Mouse (Mus musculus) stomach, postnatal 0 days (tissue): ENCODE results near the gene Ube2d1. TPM values are rescaled to one million over a fixed set of nuclear protein-coding genes. Genes with fewer than 3 reads are reported as not detected.

ENCODE experiments used
- ATAC-seq: fragments of 200-750 bp; cut with Nextera tagmentation; 2 replicates; pipeline ENCODE4 v1.8.0; 2017; ENCODE audit not compliant: low FRiP score, low TSS enrichment
- DNase-seq: peaks from one replicate; pipeline ENCODE4 v3.0.0-alpha.2; 2016; ENCODE audit warnings: low spot score
- H3K27ac ChIP-seq: fragments of 300-500 bp; sonication (generic); replicated peaks from 2 replicates; pipeline ENCODE4 v1.5.1; 2014; ENCODE audit warnings: mild to moderate bottlenecking, control low read depth
- H3K27me3 ChIP-seq: fragments of 300-500 bp; sonication (generic); 2 replicates; pipeline ENCODE4 v1.6.1; 2014; ENCODE audit warnings: low read length; ENCODE audit not compliant: control insufficient read depth, insufficient read depth
- H3K36me3 ChIP-seq: fragments of 300-500 bp; sonication (generic); 2 replicates; pipeline ENCODE4 v1.6.1; 2014; ENCODE audit warnings: low read length, mixed read lengths; ENCODE audit not compliant: control insufficient read depth, insufficient read depth
- H3K4me1 ChIP-seq: fragments of 300-500 bp; sonication (generic); replicated peaks from 2 replicates; pipeline ENCODE4 v1.6.1; 2014; ENCODE audit warnings: antibody characterized with exemption; ENCODE audit not compliant: control insufficient read depth, insufficient read depth
- H3K4me2 ChIP-seq: fragments of 300-500 bp; sonication (generic); replicated peaks from 2 replicates; pipeline ENCODE4 v1.6.1; 2014; ENCODE audit warnings: low read depth, mild to moderate bottlenecking, control low read depth, moderate library complexity
- H3K4me3 ChIP-seq: fragments of 300-500 bp; sonication (generic); 2 replicates; pipeline ENCODE4 v1.5.1; 2014; ENCODE audit warnings: low read depth, low read length, control low read depth
- H3K9ac ChIP-seq: fragments of 300-500 bp; sonication (generic); 2 replicates; pipeline ENCODE4 v1.6.1; 2014; ENCODE audit warnings: mild to moderate bottlenecking, low read length, control low read depth, mixed read lengths
- H3K9me3 ChIP-seq: fragments of 300-500 bp; sonication (generic); 2 replicates; pipeline ENCODE4 v1.6.1; 2016; ENCODE audit warnings: low read length; ENCODE audit not compliant: control insufficient read depth
- CTCF ChIP-seq: IDR thresholded peaks from 2 replicates; pipeline ENCODE4 v1.5.1; 2016; ENCODE audit warnings: antibody characterized with exemption, low read depth, mild to moderate bottlenecking, moderate library complexity
- EP300 ChIP-seq: optimal IDR thresholded peaks from 2 replicates; pipeline ENCODE3; 2016; ENCODE audit warnings: antibody characterized with exemption
- WGBS: fragments of 180-500 bp; shearing (Covaris S2); extraction: QIAGEN DNeasy Blood & Tissue Kit; methylation state at CpG from one replicate; pipeline ENCODE4 v1.1.7; 2014; 5-methylcytosine and 5-hydroxymethylcytosine counted together
- polyA plus RNA-seq: library from polyadenylated mRNA; unstranded; fragments of >200 nt; fragmentation: Nextera tagmentation; extraction: Ambion mirVana; gene quantifications from 2 replicates; pipeline ENCODE4 v1.2.1, GENCODE M21; 2015

Ube2d1 gene
- polyA plus RNA-seq, 1 experiment from 2014 or later, result 25.6 TPM

- no peak for TF ChIP-seq CTCF
- no peak for TF ChIP-seq EP300
- no peak overlapping the region for H3K9ac ChIP-seq
- no peaks in the 10 kb centered on the region for H3K36me3 ChIP-seq
- H3K4me1 ChIP-seq, result no peaks in the 10 kb centered on the region
- H3K4me3 ChIP-seq, result no peak overlapping the region
- H3K27me3 ChIP-seq, result no peaks in the 10 kb centered on the region
- H3K9me3 ChIP-seq, result no peaks in the 10 kb centered on the region
- no peak overlapping the region for H3K4me2 ChIP-seq
- no peak overlapping the region for H3K27ac ChIP-seq
- ATAC-seq (peak; percentile 59; the same call in 1 of the 2 replicates), DNase-seq (no peak)
- 47% methylated on average over 3 of the region's 3 CpGs for WGBS
These were observed 6.2 kb upstream of the Ube2d1 start for GRCm38 (mm10) chr10:71291179-71291661.

- Histone ChIP-seq H3K9ac (peak overlapping the region; percentile 91), H3K9me3 (no peaks in the 10 kb centered on the region), H3K36me3 (no peaks in the 10 kb centered on the region), H3K4me3 (peak overlapping the region; percentile 96), H3K4me2 (peak overlapping the region; percentile 89), H3K4me1 (no peaks in the 10 kb centered on the region; the same call in 1 of the 2 replicates), H3K27me3 (no peaks in the 10 kb centered on the region), H3K27ac (peak overlapping the region; percentile 56)
- ATAC-seq (peak; percentile 73), DNase-seq (no peak)
- TF ChIP-seq CTCF (no peak), EP300 (no peak)
- 1% methylated on average over 41 of the region's 41 CpGs for WGBS
These were observed 444 bp downstream of the Ube2d1 start for GRCm38 (mm10) chr10:71284511-71285125.

GRCm38 (mm10) chr10:71284131-71284510, 941 bp downstream of the Ube2d1 start:
- H3K36me3 ChIP-seq, result no peaks in the 10 kb centered on the region
- no peaks in the 10 kb centered on the region for H3K27me3 ChIP-seq
- H3K9ac ChIP-seq, result peak overlapping the region; percentile 91
- H3K4me2 ChIP-seq, result peak overlapping the region; percentile 89
- no peak for DNase-seq
- H3K4me3 ChIP-seq, result peak overlapping the region; percentile 96
- H3K9me3 ChIP-seq, result no peaks in the 10 kb centered on the region
- TF ChIP-seq EP300 (no peak), CTCF (no peak)
- ATAC-seq, result no peak
- WGBS, result 13% methylated on average over 8 of the region's 8 CpGs
- H3K27ac ChIP-seq, result peak overlapping the region; percentile 56; the same call in 1 of the 2 replicates
- no peaks in the 10 kb centered on the region; the same call in 1 of the 2 replicates for H3K4me1 ChIP-seq

GRCm38 (mm10) chr10:71273008-71273739, 11.9 kb downstream of the Ube2d1 start:
- 56% methylated on average over 9 of the region's 9 CpGs for WGBS
- no peak for ATAC-seq
- Histone ChIP-seq H3K36me3 (no peaks in the 10 kb centered on the region), H3K27ac (no peak overlapping the region), H3K4me3 (no peak overlapping the region), H3K27me3 (no peaks in the 10 kb centered on the region), H3K4me2 (no peak overlapping the region), H3K9ac (no peak overlapping the region), H3K9me3 (no peaks in the 10 kb centered on the region), H3K4me1 (no peaks in the 10 kb centered on the region)
- TF ChIP-seq CTCF (no peak), EP300 (no peak)
- no peak for DNase-seq

- TF ChIP-seq CTCF, result no peak
- no peak for TF ChIP-seq EP300
- Histone ChIP-seq H3K36me3 (no peaks in the 10 kb centered on the region), H3K9ac (no peak overlapping the region), H3K9me3 (no peaks in the 10 kb centered on the region), H3K27me3 (no peaks in the 10 kb centered on the region), H3K27ac (no peak overlapping the region), H3K4me1 (no peaks in the 10 kb centered on the region), H3K4me3 (no peak overlapping the region), H3K4me2 (no peak overlapping the region)
- 91% methylated on average over 2 of the region's 2 CpGs for WGBS
- DNase-seq (no peak), ATAC-seq (no peak)
These were observed 17.1 kb downstream of the Ube2d1 start for GRCm38 (mm10) chr10:71267973-71268372.

GRCm38 (mm10) chr10:71267511-71267910, 17.6 kb downstream of the Ube2d1 start:
- no peak overlapping the region for H3K9ac ChIP-seq
- H3K9me3 ChIP-seq, result no peaks in the 10 kb centered on the region
- no peak overlapping the region for H3K4me2 ChIP-seq
- no peaks in the 10 kb centered on the region for H3K27me3 ChIP-seq
- DNase-seq (no peak), ATAC-seq (no peak)
- H3K4me3 ChIP-seq, result no peak overlapping the region
- H3K36me3 ChIP-seq, result no peaks in the 10 kb centered on the region
- H3K27ac ChIP-seq, result no peak overlapping the region
- no peak for TF ChIP-seq CTCF
- no peak for TF ChIP-seq EP300
- H3K4me1 ChIP-seq, result no peaks in the 10 kb centered on the region
- WGBS, result 79% methylated on average over 11 of the region's 11 CpGs
